Mouse (Mus musculus) kidney, embryonic 15.5 days (tissue): Measurements from ENCODE around the gene Hat1. TPM values are rescaled to one million over a fixed set of nuclear protein-coding genes. Genes with fewer than 3 reads are reported as not detected.
"Not testable (repeated sequence)": the region's sequence is repeated elsewhere in the genome, so short reads cannot be mapped to it uniquely, and the experiment has no call there.

Source experiments
- ATAC-seq: fragments of 200-750 bp; cut with Nextera tagmentation; replicated peaks from 2 replicates; pipeline ENCODE4 v1.8.0; 2017; ENCODE audit warnings: moderate TSS enrichment; ENCODE audit not compliant: low FRiP score
- H3K27ac ChIP-seq: fragments of 300-500 bp; sonication (generic); 2 replicates; pipeline ENCODE4 v1.5.1; 2015; ENCODE audit warnings: mild to moderate bottlenecking, inconsistent platforms
- H3K27me3 ChIP-seq: fragments of 300-500 bp; sonication (generic); 2 replicates; pipeline ENCODE4 v1.6.1; 2015; ENCODE audit warnings: inconsistent platforms
- H3K36me3 ChIP-seq: fragments of 300-500 bp; sonication (generic); 2 replicates; pipeline ENCODE4 v1.6.1; 2015; ENCODE audit warnings: inconsistent platforms
- H3K4me1 ChIP-seq: fragments of 300-500 bp; sonication (generic); 2 replicates; pipeline ENCODE4 v1.6.1; 2015; ENCODE audit warnings: inconsistent platforms
- H3K4me2 ChIP-seq: fragments of 300-500 bp; sonication (generic); 2 replicates; pipeline ENCODE4 v1.6.1; 2015; ENCODE audit warnings: moderate library complexity, mild to moderate bottlenecking, inconsistent platforms
- H3K4me3 ChIP-seq: fragments of 300-500 bp; sonication (generic); replicated peaks from 2 replicates; pipeline ENCODE4 v1.5.1; 2015; ENCODE audit warnings: mild to moderate bottlenecking, inconsistent platforms
- H3K9ac ChIP-seq: fragments of 300-500 bp; sonication (generic); 2 replicates; pipeline ENCODE4 v1.6.1; 2015; ENCODE audit warnings: mild to moderate bottlenecking, inconsistent platforms
- H3K9me3 ChIP-seq: fragments of 300-500 bp; sonication (generic); replicated peaks from 2 replicates; pipeline ENCODE4 v1.6.1; 2016; ENCODE audit warnings: inconsistent platforms
- WGBS: fragments of 180-500 bp; shearing (Covaris S2); methylation state at CpG from one replicate; pipeline ENCODE4 v1.1.7; 2015; ENCODE audit warnings: mixed read lengths; 5-methylcytosine and 5-hydroxymethylcytosine counted together
- polyA plus RNA-seq: library from polyadenylated mRNA; unstranded; fragments of >200 nt; fragmentation: Nextera tagmentation; extraction: Ambion mirVana; gene quantifications from 2 replicates; pipeline ENCODE4 v1.2.1, GENCODE M21; 2015

The Hat1 gene
- polyA plus RNA-seq, 1 experiment from 2014 or later, result 138 TPM

DNA sequence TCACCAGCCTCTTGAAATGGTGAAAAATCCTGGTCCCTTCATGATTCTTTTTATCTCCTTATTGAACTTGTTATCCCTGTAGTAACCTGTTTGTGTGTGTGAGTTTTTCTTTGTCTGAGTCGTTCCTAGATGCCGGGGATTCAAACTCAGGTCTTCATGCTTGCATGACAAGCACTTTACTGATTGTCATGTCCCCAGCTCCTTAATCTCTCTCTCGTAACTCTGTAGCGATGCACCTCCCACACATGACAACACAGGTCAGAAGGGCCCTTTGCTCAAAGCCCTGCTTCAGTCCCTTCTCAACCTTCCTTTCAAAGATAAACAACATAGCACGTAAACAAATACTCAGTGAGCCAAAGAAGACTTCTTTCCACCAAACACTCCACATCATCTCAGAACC, 30.4 kb upstream of the Hat1 start:
- Histone ChIP-seq H3K4me2 (no peak overlapping the region), H3K4me3 (no peak overlapping the region), H3K4me1 (peaks cover 17% of the 10 kb centered on the region), H3K36me3 (peaks cover 6% of the 10 kb centered on the region), H3K27ac (no peak overlapping the region), H3K9me3 (no peaks in the 10 kb centered on the region), H3K9ac (no peak overlapping the region), H3K27me3 (no peaks in the 10 kb centered on the region)
- no peak for ATAC-seq
- WGBS, result 87% methylated on average over 5 of the region's 5 CpGs

DNA sequence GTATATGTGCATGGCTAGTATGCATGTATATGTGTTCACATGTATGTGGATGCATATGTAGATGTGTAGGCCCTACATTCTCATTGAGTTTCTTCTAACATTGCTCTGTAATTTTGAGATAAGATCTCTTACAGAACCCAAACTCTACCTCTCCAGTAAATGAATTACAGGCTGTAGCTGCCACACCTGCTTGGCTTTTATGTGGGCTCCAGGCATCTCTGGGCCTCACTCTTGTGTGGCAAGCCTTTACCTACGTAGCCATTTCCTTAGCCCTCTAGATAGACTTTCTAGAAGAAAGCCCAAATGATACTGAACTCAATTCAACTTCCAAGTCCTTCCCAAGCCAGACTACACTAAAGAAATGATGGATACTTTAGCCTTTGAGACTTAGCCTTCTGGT, 28.6 kb upstream of the Hat1 start:
- Histone ChIP-seq H3K36me3 (peaks cover 6% of the 10 kb centered on the region), H3K9me3 (no peaks in the 10 kb centered on the region), H3K4me1 (0 out of 2 replicates have a peak, but pooled peaks cover 3% of the 10 kb centered on the region), H3K4me3 (no peak overlapping the region), H3K27me3 (no peaks in the 10 kb centered on the region), H3K4me2 (no peak overlapping the region), H3K9ac (no peak overlapping the region), H3K27ac (peak overlapping the region; percentile 51; the same call in 1 of the 2 replicates)
- WGBS, result 74% methylated on average over 1 of the region's 1 CpGs
- ATAC-seq, result no peak

DNA sequence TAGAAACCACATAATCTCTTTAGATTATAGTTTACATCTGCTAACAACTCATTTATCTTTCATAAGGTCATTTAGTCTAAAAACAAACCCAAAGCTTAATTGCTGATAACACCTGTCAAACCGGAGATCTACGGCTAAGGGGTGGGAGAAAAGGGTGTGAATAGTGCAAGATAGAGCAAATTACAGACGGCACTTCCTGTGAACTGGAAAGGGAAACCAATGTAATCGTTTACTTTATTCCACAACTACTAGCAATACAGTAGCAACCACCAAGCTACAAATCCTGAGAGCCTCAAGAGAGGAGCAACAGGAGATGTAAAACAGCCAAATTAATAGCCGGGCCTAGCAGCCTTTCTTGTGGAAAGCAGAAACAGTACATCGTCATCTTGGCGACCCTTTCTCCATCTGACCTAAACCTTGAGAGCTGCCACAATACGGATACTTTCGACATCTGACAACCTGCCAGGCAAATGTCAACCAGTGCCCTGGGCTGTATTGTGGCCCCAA, 22.1 kb upstream of the Hat1 start:
- WGBS, result 12% methylated on average over 9 of the region's 9 CpGs
- Histone ChIP-seq H3K27ac (peak overlapping the region; percentile 87), H3K36me3 (peaks cover 2% of the 10 kb centered on the region; the same call in 1 of the 2 replicates), H3K4me2 (peak overlapping the region; percentile 69), H3K4me3 (peak overlapping the region; percentile 85), H3K27me3 (no peaks in the 10 kb centered on the region), H3K4me1 (peaks cover 15% of the 10 kb centered on the region), H3K9ac (peak overlapping the region; percentile 71), H3K9me3 (no peaks in the 10 kb centered on the region)
- 0 out of 2 replicates have a peak, but pooled peaks have one; percentile 1 for ATAC-seq

DNA sequence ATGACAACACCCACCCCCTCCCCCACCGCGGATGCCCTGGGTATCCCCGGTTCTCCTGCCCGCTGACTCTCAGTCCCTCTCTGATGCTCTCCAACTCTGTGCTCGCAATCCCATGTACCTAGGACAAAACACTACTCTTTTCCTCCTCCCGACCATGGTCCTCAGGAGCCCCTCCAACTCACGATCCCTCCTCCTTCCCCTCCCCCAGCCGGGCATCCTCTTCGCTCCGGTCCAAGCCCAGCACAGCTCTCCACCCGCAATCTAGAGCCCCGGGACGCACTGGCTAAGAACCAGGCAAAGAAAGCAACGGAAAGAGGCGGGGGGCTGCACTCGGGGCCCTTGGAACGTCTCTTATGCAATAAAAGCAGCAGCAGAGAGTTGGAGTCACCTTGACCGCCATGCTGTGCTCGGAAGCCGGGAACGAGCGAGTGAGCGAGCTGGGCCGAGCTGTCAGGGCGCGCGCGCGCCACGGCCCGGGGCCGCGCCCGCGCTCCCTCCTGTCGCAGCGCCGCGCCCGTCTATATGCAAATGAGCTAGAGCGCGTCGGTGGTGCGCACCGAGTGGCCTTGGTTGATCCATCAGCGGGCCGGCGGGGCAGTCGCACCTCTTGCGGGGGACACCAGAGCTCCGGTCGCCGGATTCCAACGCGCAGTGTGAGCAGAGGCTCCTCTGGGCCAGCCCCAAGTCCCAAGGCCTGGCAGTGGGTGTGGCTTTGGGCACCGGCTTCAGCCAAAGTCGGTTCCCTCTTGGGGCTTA, 21.5 kb upstream of the Hat1 start, which contains the start of gene Slc25a12:
Gene Slc25a12 (minus strand): TSS at position 625 of the 756 bp plus-strand sequence.
- H3K4me1 ChIP-seq, result peaks cover 15% of the 10 kb centered on the region
- under 1% methylated on average over 57 of the region's 57 CpGs for WGBS
- ATAC-seq, result peak; percentile 96

DNA sequence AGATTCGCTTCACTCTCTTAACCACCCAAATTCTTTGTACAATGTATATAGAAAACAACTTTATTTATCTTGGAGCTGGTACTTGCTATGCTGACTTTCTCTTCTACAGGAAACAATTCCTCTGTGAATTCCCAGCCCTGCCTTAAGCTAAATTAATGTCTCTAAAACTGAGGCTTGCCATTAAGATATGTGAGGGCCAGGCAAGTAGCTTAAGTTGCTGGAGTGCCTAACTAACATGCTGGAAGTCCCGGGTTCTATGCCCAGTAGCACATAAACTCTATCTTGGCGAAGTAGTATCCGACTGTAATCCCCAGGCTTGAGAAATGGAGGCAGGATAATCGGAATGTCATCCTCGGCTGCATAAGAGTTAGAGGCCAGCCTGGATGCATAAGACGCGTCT, 20.7 kb upstream of the Hat1 start:
- no peak overlapping the region for H3K9ac ChIP-seq
- WGBS, result 31% methylated on average over 8 of the region's 8 CpGs

More for the DNA sequence above, 21.5 kb upstream of the Hat1 start, which contains the start of gene Slc25a12:
- Histone ChIP-seq H3K9me3 (no peaks in the 10 kb centered on the region), H3K27me3 (no peaks in the 10 kb centered on the region), H3K36me3 (no peaks in the 10 kb centered on the region), H3K4me3 (peak within 1 kb of the TSS; percentile 85), H3K9ac (peak within 1 kb of the TSS; percentile 71), H3K27ac (peak within 1 kb of the TSS; percentile 87), H3K4me2 (peak within 1 kb of the TSS; percentile 69)

DNA sequence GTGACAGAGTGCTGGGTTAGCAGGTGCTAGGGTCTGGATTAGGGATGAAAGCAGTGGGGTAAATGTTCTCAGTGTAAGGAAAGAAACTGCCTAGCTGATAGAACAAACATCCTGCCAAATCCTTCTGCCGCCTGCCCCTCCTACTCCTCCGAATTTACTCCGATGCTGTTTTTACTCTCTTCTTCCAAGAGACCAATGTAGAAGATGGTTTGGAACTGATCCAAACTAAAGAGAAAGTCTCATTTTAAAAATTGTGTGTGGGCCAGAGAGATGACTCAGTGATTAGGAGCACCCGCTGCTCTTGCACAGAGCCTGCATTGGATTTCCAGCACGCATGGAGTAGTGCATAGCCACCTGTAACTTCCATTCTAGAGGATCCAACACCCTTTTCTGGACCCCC, 17.0 kb upstream of the Hat1 start:
- ATAC-seq, result no peak

More for the DNA sequence above, 20.7 kb upstream of the Hat1 start:
- Histone ChIP-seq H3K36me3 (no peaks in the 10 kb centered on the region), H3K9me3 (no peaks in the 10 kb centered on the region), H3K4me3 (peak overlapping the region; percentile 85), H3K4me1 (peaks cover 15% of the 10 kb centered on the region), H3K4me2 (peak overlapping the region; percentile 69), H3K27me3 (no peaks in the 10 kb centered on the region), H3K27ac (no peak overlapping the region)
- ATAC-seq, result no peak

DNA sequence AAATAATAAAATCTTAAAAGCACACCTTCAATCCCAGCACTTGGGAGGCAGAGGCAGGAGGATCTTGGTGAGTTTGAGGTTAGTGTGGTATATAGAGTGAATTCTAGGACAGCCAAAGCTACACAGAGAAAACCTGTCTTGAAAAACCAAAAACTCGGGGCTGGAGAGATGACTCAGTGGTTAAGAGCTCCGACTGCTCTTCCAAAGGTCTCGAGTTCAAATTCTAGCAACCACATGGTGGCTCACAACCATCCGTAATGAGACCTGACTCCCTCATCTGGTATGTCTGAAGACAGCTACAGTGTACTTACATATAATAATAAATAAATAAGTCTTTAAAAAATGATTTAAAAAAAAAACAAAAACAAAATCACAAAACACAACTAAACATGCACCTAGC, 16.5 kb upstream of the Hat1 start:
- not testable (repeated sequence) for H3K27ac ChIP-seq, H3K36me3 ChIP-seq, H3K4me1 ChIP-seq, H3K27me3 ChIP-seq, H3K9ac ChIP-seq, H3K4me2 ChIP-seq, H3K4me3 ChIP-seq, ATAC-seq, H3K9me3 ChIP-seq
- 89% methylated on average over 4 of the region's 4 CpGs for WGBS

More for the DNA sequence above, 17.0 kb upstream of the Hat1 start:
- no peaks in the 10 kb centered on the region for H3K27me3 ChIP-seq
- H3K4me3 ChIP-seq, result no peak overlapping the region
- WGBS, result 73% methylated on average over 5 of the region's 5 CpGs
- no peaks in the 10 kb centered on the region for H3K9me3 ChIP-seq
- H3K27ac ChIP-seq, result no peak overlapping the region
- no peaks in the 10 kb centered on the region for H3K36me3 ChIP-seq
- no peak overlapping the region for H3K9ac ChIP-seq
- H3K4me1 ChIP-seq, result peaks cover 7% of the 10 kb centered on the region
- H3K4me2 ChIP-seq, result no peak overlapping the region

DNA sequence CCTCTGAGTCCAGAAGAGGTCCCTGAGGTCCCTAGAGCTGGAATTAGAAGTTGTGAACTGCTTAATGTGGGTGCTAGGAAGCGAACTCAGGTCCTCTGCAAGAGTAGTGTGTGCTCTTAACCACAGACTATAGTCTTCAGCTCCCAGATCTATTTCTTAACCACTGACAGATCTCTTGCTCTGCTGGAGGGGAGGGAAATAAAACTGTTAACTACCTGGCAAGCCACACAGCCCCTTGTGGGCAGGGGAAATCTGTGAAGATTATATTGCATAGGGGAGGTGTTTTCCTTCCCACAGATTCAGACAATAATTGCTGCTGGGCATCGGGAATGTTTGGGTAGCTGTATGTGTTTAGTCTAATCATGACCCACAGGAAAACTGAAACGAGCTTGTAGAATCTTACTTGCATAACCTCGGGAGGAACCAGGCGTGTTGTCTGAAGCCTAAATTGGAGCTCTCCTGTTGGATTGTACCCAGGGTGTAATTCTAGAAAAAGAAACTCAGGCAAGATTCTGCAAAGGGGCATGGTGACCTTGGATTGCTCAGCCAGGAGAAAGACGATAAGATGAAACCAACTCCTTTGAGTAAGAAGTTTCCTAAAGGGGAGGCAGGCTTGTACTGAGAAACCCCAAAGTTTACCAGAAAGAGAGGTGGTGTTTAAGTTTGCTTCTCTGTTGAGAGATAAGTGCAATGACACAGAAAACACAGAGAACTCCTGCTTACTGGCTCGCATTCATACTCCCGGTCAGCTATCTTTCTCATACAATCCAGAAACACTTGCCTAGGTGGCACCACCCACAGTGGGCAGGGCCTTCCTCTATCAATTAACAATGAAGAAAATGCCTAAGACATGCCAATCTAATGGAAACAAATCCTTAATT, 14.2 kb upstream of the Hat1 start:
- Histone ChIP-seq H3K4me2 (no peak overlapping the region), H3K27ac (no peak overlapping the region), H3K4me1 (no peaks in the 10 kb centered on the region), H3K9me3 (no peaks in the 10 kb centered on the region), H3K9ac (no peak overlapping the region), H3K36me3 (no peaks in the 10 kb centered on the region), H3K4me3 (no peak overlapping the region), H3K27me3 (no peaks in the 10 kb centered on the region)
- no peak for ATAC-seq
- WGBS, result 53% methylated on average over 8 of the region's 8 CpGs

DNA sequence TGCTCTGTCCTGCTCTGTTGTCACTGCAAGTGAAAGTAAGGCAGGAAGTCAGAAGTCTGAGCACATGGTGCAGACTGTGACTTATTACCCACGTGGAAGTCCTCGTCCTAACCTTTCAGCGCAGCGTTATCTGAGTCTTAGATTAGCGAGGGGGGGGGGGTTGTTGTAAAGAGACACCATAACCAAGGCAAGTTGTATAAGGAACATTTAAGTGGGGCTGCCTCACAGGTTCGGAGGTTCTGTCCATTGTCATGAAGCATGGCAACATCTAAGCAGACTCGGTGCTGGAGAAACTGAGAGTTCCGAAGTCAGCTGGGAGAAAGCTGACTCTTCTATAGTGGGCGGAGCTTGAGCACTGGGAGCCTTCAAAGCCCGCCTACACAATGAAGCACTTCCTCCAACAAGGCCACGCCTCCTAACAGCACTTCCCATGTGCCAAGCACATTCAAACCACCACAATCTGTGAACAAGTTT, 12.3 kb upstream of the Hat1 start:
- Histone ChIP-seq H3K4me2 (peak overlapping the region; percentile 27), H3K4me1 (no peaks in the 10 kb centered on the region), H3K36me3 (no peaks in the 10 kb centered on the region), H3K9me3 (no peaks in the 10 kb centered on the region), H3K4me3 (no peak overlapping the region), H3K27me3 (no peaks in the 10 kb centered on the region), H3K27ac (no peak overlapping the region), H3K9ac (no peak overlapping the region)
- 42% methylated on average over 11 of the region's 11 CpGs for WGBS
- ATAC-seq, result no peak

DNA sequence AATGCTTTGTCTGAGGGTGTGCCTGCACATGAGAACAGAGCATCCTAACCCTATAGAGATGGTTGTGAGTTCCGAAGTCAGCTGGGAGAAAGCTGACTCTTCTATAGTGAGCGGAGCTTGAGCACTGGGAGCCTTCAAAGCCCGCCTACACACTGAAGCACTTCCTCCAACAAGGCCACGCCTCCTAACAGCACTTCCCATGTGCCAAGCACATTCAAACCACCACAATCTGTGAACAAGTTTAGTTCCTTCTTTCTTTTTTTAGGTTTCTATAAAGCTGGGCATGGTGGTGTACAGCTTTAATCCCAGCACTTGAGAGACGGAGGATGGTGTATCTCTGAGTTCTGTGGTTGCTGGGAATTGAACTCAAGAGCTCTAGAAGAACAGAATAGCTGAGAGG, 11.3 kb upstream of the Hat1 start:
- Histone ChIP-seq H3K9me3 (no peaks in the 10 kb centered on the region), H3K4me3 (no peak overlapping the region), H3K9ac (no peak overlapping the region), H3K36me3 (no peaks in the 10 kb centered on the region), H3K4me1 (no peaks in the 10 kb centered on the region), H3K4me2 (no peak overlapping the region), H3K27ac (no peak overlapping the region), H3K27me3 (no peaks in the 10 kb centered on the region)
- 92% methylated on average over 5 of the region's 5 CpGs for WGBS
- ATAC-seq, result no peak

DNA sequence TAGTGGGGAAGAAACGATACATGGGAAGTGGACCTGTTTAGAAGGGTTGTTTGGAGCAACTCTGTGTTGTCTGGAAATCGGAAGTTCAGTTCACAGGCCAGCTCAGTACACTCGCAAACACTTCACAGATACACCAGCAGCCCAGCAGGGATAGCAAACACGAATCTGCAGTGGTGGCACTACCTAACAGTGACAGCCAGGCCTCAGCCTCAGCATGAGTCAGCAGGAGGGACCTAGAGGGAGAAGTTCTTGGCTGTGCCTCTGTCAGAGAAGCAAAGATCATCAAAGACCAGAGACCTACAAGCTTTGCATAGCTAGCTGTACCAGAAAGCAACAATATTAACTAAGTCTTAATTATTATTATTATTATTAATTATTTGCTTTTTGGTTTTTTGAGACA, 6.8 kb upstream of the Hat1 start:
- H3K36me3 ChIP-seq, result no peaks in the 10 kb centered on the region
- no peaks in the 10 kb centered on the region for H3K9me3 ChIP-seq
- no peaks in the 10 kb centered on the region for H3K4me1 ChIP-seq
- no peaks in the 10 kb centered on the region for H3K27me3 ChIP-seq
- ATAC-seq, result no peak; the same call in 1 of the 2 replicates
- 79% methylated on average over 4 of the region's 4 CpGs for WGBS
- no peak overlapping the region for H3K9ac ChIP-seq
- no peak overlapping the region for H3K27ac ChIP-seq
- H3K4me2 ChIP-seq, result no peak overlapping the region
- H3K4me3 ChIP-seq, result no peak overlapping the region

DNA sequence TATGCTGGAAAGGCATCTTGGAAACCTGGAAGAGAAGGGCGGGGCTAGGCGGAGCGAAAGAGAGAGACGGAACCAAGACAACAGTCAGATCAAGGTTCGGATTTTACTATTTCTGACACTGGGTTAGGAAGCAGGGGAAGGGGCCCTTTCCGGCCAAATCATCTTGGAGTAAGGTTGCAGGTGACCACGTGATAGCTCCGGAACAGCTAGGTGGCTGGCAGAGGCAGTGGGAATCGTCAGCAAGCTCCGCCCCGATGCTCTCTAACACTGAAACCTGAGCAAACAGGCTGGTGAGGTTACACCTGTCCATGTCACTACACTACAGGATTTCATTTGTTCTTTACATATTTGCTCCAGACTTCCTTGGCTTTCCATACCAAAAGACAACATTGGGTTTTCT, 4.9 kb upstream of the Hat1 start:
- 40% methylated on average over 11 of the region's 11 CpGs for WGBS

More for the DNA sequence above, 4.9 kb upstream of the Hat1 start:
- no peak for ATAC-seq
- H3K4me1 ChIP-seq, result peaks cover 3% of the 10 kb centered on the region; the same call in 1 of the 2 replicates
- H3K27me3 ChIP-seq, result no peaks in the 10 kb centered on the region
- H3K36me3 ChIP-seq, result no peaks in the 10 kb centered on the region
- H3K27ac ChIP-seq, result no peak overlapping the region
- H3K9me3 ChIP-seq, result no peaks in the 10 kb centered on the region
- no peak overlapping the region for H3K9ac ChIP-seq
- no peak overlapping the region for H3K4me3 ChIP-seq
- H3K4me2 ChIP-seq, result peak overlapping the region; percentile 31; the same call in 1 of the 2 replicates
